Mouse (Mus musculus): ENCODE measurements at regions not wholly inside any gene's neighbourhood (a gene's known extent, or its start where the extent isn't known, plus 50 kb on each side); places are given as distances from the start of the nearest gene placed in this dataset.

DNA sequence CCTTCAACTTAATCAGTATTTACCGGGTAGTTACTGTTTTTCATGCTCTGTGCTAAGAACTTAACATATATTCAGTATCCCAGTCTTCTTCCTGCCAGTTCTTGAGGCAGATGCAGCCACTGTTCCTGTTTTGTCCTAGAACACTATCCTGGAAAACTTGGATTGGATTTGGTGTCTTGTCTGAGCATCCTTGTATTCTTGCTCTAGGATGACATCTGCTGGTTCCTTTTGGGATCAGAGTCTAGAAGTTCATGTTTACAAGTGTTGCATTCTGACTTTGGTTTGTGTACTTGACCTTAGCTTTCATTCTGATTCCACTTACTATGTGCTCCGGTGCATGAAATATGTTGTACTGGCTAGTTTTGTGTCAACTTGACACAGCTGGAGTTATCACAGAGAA is 55.4 kb downstream of the Cldn34b3 start:
- DNase-seq (ENCODE audit: low spot score in 2 of 2), result peak in 1 of 2 experiments; percentile 6
